Mouse (Mus musculus) liver, embryonic 14.5 days (tissue): ENCODE data around the gene Cpvl.

Experiments used
- CTCF ChIP-seq: IDR thresholded peaks from 2 replicates; pipeline ENCODE4 v1.5.1; 2016; ENCODE audit warnings: antibody characterized with exemption, low read depth, control low read depth
- EP300 ChIP-seq: IDR thresholded peaks from 2 replicates; pipeline ENCODE4 v1.6.1; 2016; ENCODE audit warnings: antibody characterized with exemption, low read depth

- TF ChIP-seq CTCF (no peak), EP300 (no peak)
These were observed 26.8 kb upstream of the Cpvl start for GRCm38 (mm10) chr6:54005302-54005701.
